Mouse (Mus musculus): ENCODE measurements around the gene Tmem167b. TPM values are rescaled to one million over a fixed set of nuclear protein-coding genes. Genes with fewer than 3 reads are reported as not detected.

Gene Tmem167b
- polyA plus RNA-seq, 1 experiment from 2014 or later: 34.9 TPM

- no peak overlapping the region for H3K27ac ChIP-seq (ENCODE audit: low read depth)
- no peaks in the 10 kb centered on the region for H3K9me3 ChIP-seq (ENCODE audit: control insufficient read depth, low read length)
These were observed 29.0 kb downstream of the Tmem167b start for GRCm38 (mm10) chr3:108533114-108533885.

GRCm38 (mm10) chr3:108528489-108528888, 33.8 kb downstream of the Tmem167b start:
- no peak for DNase-seq (ENCODE audit: low spot score)
- no peak overlapping the region for H3K27ac ChIP-seq (ENCODE audit: low read depth)
- H3K27me3 ChIP-seq (replicated peaks; ENCODE audit: control insufficient read depth, insufficient read depth, low read length): no peaks in the 10 kb centered on the region
- ATAC-seq (replicated peaks; ENCODE audit: low FRiP score, low TSS enrichment, low read depth): no peak
- no peak overlapping the region for H3K9ac ChIP-seq (ENCODE audit: low read length)
- WGBS: 93% methylated on average over 8 of the region's 8 CpGs
- H3K4me2 ChIP-seq (ENCODE audit: low read length): no peak overlapping the region
- H3K9me3 ChIP-seq (ENCODE audit: control insufficient read depth, low read length): no peaks in the 10 kb centered on the region
- H3K4me1 ChIP-seq (replicated peaks; ENCODE audit: control insufficient read depth, insufficient read depth, low read length): no peaks in the 10 kb centered on the region
- H3K36me3 ChIP-seq (ENCODE audit: control insufficient read depth, insufficient read depth, low read length): no peaks in the 10 kb centered on the region
- H3K4me3 ChIP-seq (ENCODE audit: low read depth, low read length): no peak overlapping the region

More at GRCm38 (mm10) chr3:108533114-108533885, 29.0 kb downstream of the Tmem167b start:
- Histone ChIP-seq H3K27me3 (replicated peaks; ENCODE audit: control insufficient read depth, insufficient read depth, low read length) (peaks cover 19% of the 10 kb centered on the region), H3K36me3 (ENCODE audit: control insufficient read depth, insufficient read depth, low read length) (no peaks in the 10 kb centered on the region), H3K4me2 (ENCODE audit: low read length) (no peak overlapping the region), H3K4me3 (ENCODE audit: low read depth, low read length) (no peak overlapping the region), H3K4me1 (replicated peaks; ENCODE audit: control insufficient read depth, insufficient read depth, low read length) (peaks cover 7% of the 10 kb centered on the region; the same call in 1 of the 2 replicates), H3K9ac (ENCODE audit: low read length) (no peak overlapping the region)
- 66% methylated on average over 9 of the region's 9 CpGs for WGBS
- no peak for DNase-seq (ENCODE audit: low spot score)
- ATAC-seq (replicated peaks; ENCODE audit: low FRiP score, low TSS enrichment, low read depth): no peak

GRCm38 (mm10) chr3:108523415-108523814, 38.9 kb downstream of the Tmem167b start:
- Histone ChIP-seq H3K27ac (ENCODE audit: low read depth) (no peak overlapping the region), H3K27me3 (replicated peaks; ENCODE audit: control insufficient read depth, insufficient read depth, low read length) (no peaks in the 10 kb centered on the region), H3K9ac (ENCODE audit: low read length) (no peak overlapping the region), H3K4me2 (ENCODE audit: low read length) (no peak overlapping the region), H3K4me3 (ENCODE audit: low read depth, low read length) (no peak overlapping the region), H3K9me3 (ENCODE audit: control insufficient read depth, low read length) (no peaks in the 10 kb centered on the region), H3K36me3 (ENCODE audit: control insufficient read depth, insufficient read depth, low read length) (no peaks in the 10 kb centered on the region), H3K4me1 (replicated peaks; ENCODE audit: control insufficient read depth, insufficient read depth, low read length) (no peaks in the 10 kb centered on the region)
- no peak for ATAC-seq (replicated peaks; ENCODE audit: low FRiP score, low TSS enrichment, low read depth)
- no peak for DNase-seq (ENCODE audit: low spot score)
- 92% methylated on average over 4 of the region's 4 CpGs for WGBS

GRCm38 (mm10) chr3:108518276-108518675, 44.0 kb downstream of the Tmem167b start:
- Histone ChIP-seq H3K4me1 (replicated peaks; ENCODE audit: control insufficient read depth, insufficient read depth, low read length) (no peaks in the 10 kb centered on the region), H3K9me3 (ENCODE audit: control insufficient read depth, low read length) (no peaks in the 10 kb centered on the region), H3K27me3 (replicated peaks; ENCODE audit: control insufficient read depth, insufficient read depth, low read length) (no peaks in the 10 kb centered on the region), H3K36me3 (ENCODE audit: control insufficient read depth, insufficient read depth, low read length) (no peaks in the 10 kb centered on the region), H3K9ac (ENCODE audit: low read length) (no peak overlapping the region), H3K4me2 (ENCODE audit: low read length) (no peak overlapping the region), H3K4me3 (ENCODE audit: low read depth, low read length) (no peak overlapping the region), H3K27ac (ENCODE audit: low read depth) (no peak overlapping the region)
- WGBS: 42% methylated on average over 4 of the region's 4 CpGs
- DNase-seq (ENCODE audit: low spot score) (no peak), ATAC-seq (replicated peaks; ENCODE audit: low FRiP score, low TSS enrichment, low read depth) (no peak)

- Histone ChIP-seq H3K36me3 (ENCODE audit: control insufficient read depth, insufficient read depth, low read length) (no peaks in the 10 kb centered on the region), H3K4me1 (replicated peaks; ENCODE audit: control insufficient read depth, insufficient read depth, low read length) (no peaks in the 10 kb centered on the region; the same call in 1 of the 2 replicates), H3K27me3 (replicated peaks; ENCODE audit: control insufficient read depth, insufficient read depth, low read length) (no peaks in the 10 kb centered on the region), H3K9me3 (ENCODE audit: control insufficient read depth, low read length) (no peaks in the 10 kb centered on the region), H3K4me2 (ENCODE audit: low read length) (no peak overlapping the region), H3K9ac (ENCODE audit: low read length) (no peak overlapping the region), H3K4me3 (ENCODE audit: low read depth, low read length) (no peak overlapping the region), H3K27ac (ENCODE audit: low read depth) (no peak overlapping the region)
- DNase-seq (ENCODE audit: low spot score) (no peak), ATAC-seq (replicated peaks; ENCODE audit: low FRiP score, low TSS enrichment, low read depth) (no peak)
- WGBS: 69% methylated on average over 3 of the region's 3 CpGs
These were observed 48.8 kb downstream of the Tmem167b start for GRCm38 (mm10) chr3:108513465-108513864.

- no peak overlapping the region for H3K4me3 ChIP-seq (ENCODE audit: low read depth, low read length)
- H3K27ac ChIP-seq (ENCODE audit: low read depth): 0 out of 2 replicates have a peak overlapping the region, but pooled peaks have one; percentile 4
- H3K36me3 ChIP-seq (ENCODE audit: control insufficient read depth, insufficient read depth, low read length): no peaks in the 10 kb centered on the region
- ATAC-seq (replicated peaks; ENCODE audit: low FRiP score, low TSS enrichment, low read depth) (peak; percentile 56; the same call in 1 of the 2 replicates), DNase-seq (ENCODE audit: low spot score) (peak; percentile 63)
- no peak overlapping the region for H3K9ac ChIP-seq (ENCODE audit: low read length)
- H3K4me2 ChIP-seq (ENCODE audit: low read length): peak overlapping the region; percentile 28
- H3K9me3 ChIP-seq (ENCODE audit: control insufficient read depth, low read length): no peaks in the 10 kb centered on the region
- WGBS: 12% methylated on average over 9 of the region's 9 CpGs
- no peaks in the 10 kb centered on the region; the same call in 1 of the 2 replicates for H3K4me1 ChIP-seq (replicated peaks; ENCODE audit: control insufficient read depth, insufficient read depth, low read length)
- no peaks in the 10 kb centered on the region for H3K27me3 ChIP-seq (replicated peaks; ENCODE audit: control insufficient read depth, insufficient read depth, low read length)
These were observed 51.4 kb downstream of the Tmem167b start for GRCm38 (mm10) chr3:108510716-108511483.

GRCm38 (mm10) chr3:108510156-108510555, 52.1 kb downstream of the Tmem167b start:
- WGBS: 82% methylated on average over 2 of the region's 2 CpGs
- Histone ChIP-seq H3K4me1 (replicated peaks; ENCODE audit: control insufficient read depth, insufficient read depth, low read length) (no peaks in the 10 kb centered on the region; the same call in 1 of the 2 replicates), H3K27ac (ENCODE audit: low read depth) (no peak overlapping the region), H3K4me3 (ENCODE audit: low read depth, low read length) (no peak overlapping the region), H3K9ac (ENCODE audit: low read length) (no peak overlapping the region), H3K36me3 (ENCODE audit: control insufficient read depth, insufficient read depth, low read length) (no peaks in the 10 kb centered on the region), H3K4me2 (ENCODE audit: low read length) (no peak overlapping the region), H3K27me3 (replicated peaks; ENCODE audit: control insufficient read depth, insufficient read depth, low read length) (no peaks in the 10 kb centered on the region), H3K9me3 (ENCODE audit: control insufficient read depth, low read length) (no peaks in the 10 kb centered on the region)
- DNase-seq (ENCODE audit: low spot score): no peak
- no peak for ATAC-seq (replicated peaks; ENCODE audit: low FRiP score, low TSS enrichment, low read depth)

- Histone ChIP-seq H3K36me3 (ENCODE audit: control insufficient read depth, insufficient read depth, low read length) (no peaks in the 10 kb centered on the region), H3K4me3 (ENCODE audit: low read depth, low read length) (no peak overlapping the region), H3K9me3 (ENCODE audit: control insufficient read depth, low read length) (no peaks in the 10 kb centered on the region), H3K27ac (ENCODE audit: low read depth) (0 out of 2 replicates have a peak overlapping the region, but pooled peaks have one; percentile 1), H3K27me3 (replicated peaks; ENCODE audit: control insufficient read depth, insufficient read depth, low read length) (no peaks in the 10 kb centered on the region), H3K4me2 (ENCODE audit: low read length) (no peak overlapping the region), H3K4me1 (replicated peaks; ENCODE audit: control insufficient read depth, insufficient read depth, low read length) (no peaks in the 10 kb centered on the region; the same call in 1 of the 2 replicates), H3K9ac (ENCODE audit: low read length) (no peak overlapping the region)
- 67% methylated on average over 4 of the region's 4 CpGs for WGBS
- DNase-seq (ENCODE audit: low spot score) (no peak), ATAC-seq (replicated peaks; ENCODE audit: low FRiP score, low TSS enrichment, low read depth) (no peak; the same call in 1 of the 2 replicates)
These were observed 53.4 kb downstream of the Tmem167b start for GRCm38 (mm10) chr3:108508745-108509474.

Measured in intestine, embryonic 14.5 days (tissue).